Mouse (Mus musculus): ENCODE results near the gene Mcmbp. TPM values are rescaled to one million over a fixed set of nuclear protein-coding genes. Genes with fewer than 3 reads are reported as not detected.
A peak's percentile ranks its signal among the peaks of the same experiment; 100 is the strongest.

Gene Mcmbp
- total and polyA plus RNA-seq, 2 experiments from 2014 or later = 42.0 to 43.3 TPM

DNA sequence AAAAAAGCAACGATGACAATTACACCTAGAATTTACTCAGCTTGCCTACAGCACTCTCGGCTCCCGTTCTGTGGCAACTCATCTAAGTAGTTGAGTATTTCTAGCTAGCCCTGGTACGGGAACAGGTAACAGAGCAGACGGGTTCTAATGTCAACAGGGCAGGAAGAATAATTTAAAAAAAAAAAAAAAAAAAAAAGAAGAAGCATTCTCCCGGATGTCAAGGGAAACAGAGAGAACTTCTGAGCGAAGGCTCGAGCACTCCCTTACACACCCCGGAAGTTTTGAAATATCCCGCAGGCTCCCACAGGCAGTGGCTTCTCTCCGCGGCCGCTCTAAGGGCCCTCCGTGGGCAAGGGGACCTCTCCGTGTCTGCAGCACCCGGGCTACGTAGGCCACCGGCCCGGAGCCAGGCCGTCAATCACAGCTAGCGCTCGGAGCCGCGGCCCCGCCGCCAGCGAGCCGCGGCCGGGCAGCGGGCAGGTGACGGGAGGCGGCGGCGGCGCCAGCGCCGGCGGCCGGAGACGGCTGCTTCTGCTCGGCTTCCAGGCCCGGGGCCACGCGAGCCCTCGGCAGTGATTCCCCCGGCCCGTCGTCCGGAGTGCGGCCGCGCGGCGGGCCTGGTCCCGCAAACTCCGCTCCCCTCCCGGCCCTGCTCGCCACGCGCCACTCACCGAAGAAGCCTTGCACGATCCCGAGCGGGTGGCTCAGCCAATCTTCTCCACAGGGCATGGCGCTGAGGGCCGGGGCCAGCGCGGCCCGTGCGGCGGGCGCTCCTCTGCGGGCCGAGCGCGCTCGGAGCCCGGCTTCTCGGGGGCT, 625 bp downstream of the Mcmbp start:
- Histone ChIP-seq H3K27me3 (ENCODE audit: insufficient read depth, low read length) (no peaks in the 10 kb centered on the region), H3K9ac (peak overlapping the region; percentile 87), H3K4me1 (ENCODE audit: insufficient read depth) (peaks cover 19% of the 10 kb centered on the region), H3K4me3 (ENCODE audit: low read depth, low read length) (peak overlapping the region; percentile 99), H3K36me3 (ENCODE audit: insufficient read depth) (no peaks in the 10 kb centered on the region), H3K4me2 (ENCODE audit: low read depth) (peak overlapping the region; percentile 72), H3K27ac (ENCODE audit: low read depth, low read length) (peak overlapping the region; percentile 90), H3K9me3 (ENCODE audit: low read length) (no peaks in the 10 kb centered on the region)
- TF ChIP-seq CTCF (IDR thresholded peaks at IDR 0.05; ENCODE audit: low read depth) = no peak
- peak; percentile 31 for DNase-seq
- 1% methylated on average over 78 of the region's 80 CpGs for WGBS
- peak; percentile 36 for ATAC-seq

DNA sequence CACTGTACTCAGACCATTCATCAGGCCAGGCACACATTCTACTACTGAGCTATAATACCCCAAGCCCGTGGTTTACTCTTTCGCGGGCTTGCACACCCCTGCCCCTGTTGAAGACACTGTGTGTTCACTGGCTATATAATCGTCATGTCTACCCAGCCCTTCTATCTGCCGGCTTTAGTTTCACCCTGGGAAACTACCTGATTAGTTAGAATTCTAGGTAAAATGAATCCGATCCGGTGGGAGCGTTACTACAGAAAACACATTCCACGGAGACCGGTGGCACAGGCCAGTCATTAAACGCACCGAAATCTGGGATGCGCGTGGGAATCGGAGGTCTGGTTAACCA, 1.2 kb downstream of the Mcmbp start:
- Histone ChIP-seq H3K9me3 (ENCODE audit: low read length) (no peaks in the 10 kb centered on the region), H3K9ac (peak overlapping the region; percentile 87), H3K4me2 (ENCODE audit: low read depth) (peak overlapping the region; percentile 72), H3K27ac (ENCODE audit: low read depth, low read length) (no peak overlapping the region), H3K27me3 (ENCODE audit: insufficient read depth, low read length) (no peaks in the 10 kb centered on the region), H3K36me3 (ENCODE audit: insufficient read depth) (no peaks in the 10 kb centered on the region), H3K4me3 (ENCODE audit: low read depth, low read length) (peak overlapping the region; percentile 99), H3K4me1 (ENCODE audit: insufficient read depth) (peaks cover 15% of the 10 kb centered on the region)
- DNase-seq (peak; percentile 11), ATAC-seq (no peak)
- no peak for TF ChIP-seq CTCF (IDR thresholded peaks at IDR 0.05; ENCODE audit: low read depth)
- WGBS = 2% methylated on average over 15 of the region's 15 CpGs

DNA sequence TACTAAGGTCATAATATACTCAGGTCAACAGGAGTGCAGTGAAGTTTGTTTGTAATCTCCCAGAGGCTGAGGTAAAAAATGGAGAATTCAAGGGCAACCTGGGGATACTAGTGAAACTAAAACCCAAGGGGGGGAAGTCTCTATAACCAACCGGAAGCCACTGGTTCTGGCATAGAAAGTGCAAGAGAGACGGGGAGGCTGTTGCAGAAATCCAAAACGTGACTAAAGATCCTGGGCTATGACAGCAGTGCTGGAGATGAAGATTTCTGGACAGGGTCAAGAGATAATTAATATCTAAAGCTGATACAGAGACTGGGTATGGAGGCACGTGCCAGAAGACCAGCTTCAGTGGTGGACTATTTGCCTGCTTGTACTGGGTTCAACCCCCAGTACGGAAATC, 2.3 kb downstream of the Mcmbp start:
- ATAC-seq = no peak
- Histone ChIP-seq H3K27ac (ENCODE audit: low read depth, low read length) (no peak overlapping the region), H3K9ac (no peak overlapping the region), H3K4me1 (ENCODE audit: insufficient read depth) (peaks cover 15% of the 10 kb centered on the region; the same call in 1 of the 2 replicates), H3K27me3 (ENCODE audit: insufficient read depth, low read length) (no peaks in the 10 kb centered on the region), H3K9me3 (ENCODE audit: low read length) (no peaks in the 10 kb centered on the region), H3K4me3 (ENCODE audit: low read depth, low read length) (no peak overlapping the region), H3K36me3 (ENCODE audit: insufficient read depth) (no peaks in the 10 kb centered on the region), H3K4me2 (ENCODE audit: low read depth) (peak overlapping the region; percentile 72)
- no peak for TF ChIP-seq CTCF (IDR thresholded peaks at IDR 0.05; ENCODE audit: low read depth)
- DNase-seq = no peak
- 81% methylated on average over 5 of the region's 5 CpGs for WGBS

DNA sequence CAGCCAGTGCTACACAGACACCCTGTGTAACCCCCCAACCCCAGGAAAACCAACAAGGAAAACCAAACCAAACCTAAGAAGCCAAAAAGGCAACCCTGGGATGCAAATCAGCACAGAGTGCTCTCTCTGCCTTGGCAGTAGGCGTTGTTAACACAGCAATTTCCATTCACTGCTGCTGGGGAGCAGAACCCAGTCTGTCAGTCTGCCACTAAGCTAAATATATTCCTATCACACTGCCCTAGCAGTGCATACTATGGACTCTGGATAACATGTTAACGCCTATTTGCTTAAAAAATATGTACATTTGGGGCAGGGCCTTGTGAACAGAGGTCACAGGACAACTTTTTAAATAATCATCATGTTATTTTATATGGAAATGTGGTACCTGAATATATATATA, 8.7 kb downstream of the Mcmbp start:
- no peaks in the 10 kb centered on the region for H3K36me3 ChIP-seq (ENCODE audit: insufficient read depth)
- no peak overlapping the region for H3K4me2 ChIP-seq (ENCODE audit: low read depth)
- WGBS = 51% methylated on average over 2 of the region's 2 CpGs
- no peak overlapping the region for H3K9ac ChIP-seq
- 0 out of 2 replicates have a peak overlapping the region, but pooled peaks have one; percentile 37 for H3K27ac ChIP-seq (ENCODE audit: low read depth, low read length)
- DNase-seq = peak; percentile 22
- H3K4me3 ChIP-seq (ENCODE audit: low read depth, low read length) = no peak overlapping the region
- ATAC-seq = peak; percentile 51; the same call in 1 of the 2 replicates
- H3K9me3 ChIP-seq (ENCODE audit: low read length) = no peaks in the 10 kb centered on the region
- H3K4me1 ChIP-seq (ENCODE audit: insufficient read depth) = 0 out of 2 replicates have a peak, but pooled peaks cover 15% of the 10 kb centered on the region
- no peak for TF ChIP-seq CTCF (IDR thresholded peaks at IDR 0.05; ENCODE audit: low read depth)
- H3K27me3 ChIP-seq (ENCODE audit: insufficient read depth, low read length) = no peaks in the 10 kb centered on the region

DNA sequence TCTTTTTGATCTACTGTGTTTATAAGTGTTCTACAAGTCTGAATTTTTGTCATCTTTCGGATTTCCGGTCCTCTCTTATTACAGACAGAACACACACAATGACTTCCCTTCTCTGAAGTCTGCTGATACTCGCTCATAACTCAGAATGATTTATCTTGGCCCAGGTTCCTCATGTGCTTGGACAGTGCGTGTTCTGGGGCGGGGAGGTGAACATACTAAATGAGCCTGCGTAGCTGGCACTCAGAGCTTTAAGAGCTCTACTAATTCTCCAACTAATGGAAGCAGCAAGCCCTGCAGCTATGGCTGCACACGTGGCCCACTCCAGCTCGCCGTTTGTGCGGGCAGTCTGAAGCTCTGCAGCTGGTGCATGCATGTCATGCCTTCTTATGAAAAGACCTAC, 11.6 kb downstream of the Mcmbp start:
- no peak for ATAC-seq
- WGBS = 90% methylated on average over 10 of the region's 10 CpGs
- Histone ChIP-seq H3K27ac (ENCODE audit: low read depth, low read length) (no peak overlapping the region), H3K9ac (no peak overlapping the region), H3K4me3 (ENCODE audit: low read depth, low read length) (no peak overlapping the region), H3K36me3 (ENCODE audit: insufficient read depth) (no peaks in the 10 kb centered on the region), H3K9me3 (ENCODE audit: low read length) (no peaks in the 10 kb centered on the region), H3K4me1 (ENCODE audit: insufficient read depth) (peaks cover 20% of the 10 kb centered on the region), H3K27me3 (ENCODE audit: insufficient read depth, low read length) (no peaks in the 10 kb centered on the region), H3K4me2 (ENCODE audit: low read depth) (no peak overlapping the region)
- no peak for TF ChIP-seq CTCF (IDR thresholded peaks at IDR 0.05; ENCODE audit: low read depth)
- DNase-seq = no peak

DNA sequence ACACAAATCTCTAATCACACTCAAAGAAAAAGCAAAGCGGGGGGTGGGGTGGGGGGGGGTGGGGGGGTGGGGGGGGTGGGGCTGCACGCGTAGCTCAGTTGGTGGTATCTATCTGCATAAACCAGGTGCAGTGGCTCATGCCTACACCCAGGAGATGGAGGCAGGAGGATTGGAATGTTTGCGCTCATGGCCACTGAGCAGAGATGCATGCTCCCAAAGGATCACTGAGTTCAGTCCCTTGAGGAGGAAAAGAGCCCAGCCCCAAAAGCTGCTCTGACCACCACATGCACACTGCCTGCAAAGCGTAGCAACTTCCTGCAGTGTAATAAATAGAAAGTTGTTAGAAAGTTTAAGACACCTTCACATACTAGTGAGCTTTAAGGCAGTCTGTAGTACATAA, 12.6 kb downstream of the Mcmbp start:
- Histone ChIP-seq H3K27ac (ENCODE audit: low read depth, low read length) (no peak overlapping the region), H3K36me3 (ENCODE audit: insufficient read depth) (peaks cover 6% of the 10 kb centered on the region; the same call in 1 of the 2 replicates), H3K27me3 (ENCODE audit: insufficient read depth, low read length) (no peaks in the 10 kb centered on the region), H3K9me3 (ENCODE audit: low read length) (no peaks in the 10 kb centered on the region), H3K4me3 (ENCODE audit: low read depth, low read length) (no peak overlapping the region), H3K9ac (no peak overlapping the region), H3K4me1 (ENCODE audit: insufficient read depth) (peaks cover 20% of the 10 kb centered on the region), H3K4me2 (ENCODE audit: low read depth) (no peak overlapping the region)
- DNase-seq (no peak), ATAC-seq (no peak)
- 31% methylated on average over 5 of the region's 5 CpGs for WGBS
- no peak for TF ChIP-seq CTCF (IDR thresholded peaks at IDR 0.05; ENCODE audit: low read depth)

DNA sequence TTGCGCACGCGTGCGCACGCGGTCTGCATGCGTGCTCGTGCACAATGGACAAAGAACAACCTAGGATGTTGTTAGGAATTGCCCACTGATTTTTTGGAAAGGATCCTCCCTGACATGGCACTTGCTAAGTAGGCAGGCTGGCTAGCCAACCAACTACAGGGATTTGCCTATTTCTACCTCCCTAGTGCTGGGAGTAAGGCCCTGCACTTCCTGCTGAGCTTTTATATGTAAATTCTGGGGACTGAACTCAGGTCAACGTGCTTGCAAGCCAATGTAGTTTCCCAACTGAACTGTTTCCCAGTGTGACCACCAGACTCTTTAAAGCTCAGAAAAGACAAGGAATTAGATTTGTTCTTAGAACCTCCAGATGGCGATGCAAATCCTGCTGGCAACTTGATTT, 13.3 kb downstream of the Mcmbp start:
- H3K27me3 ChIP-seq (ENCODE audit: insufficient read depth, low read length) = no peaks in the 10 kb centered on the region
- TF ChIP-seq CTCF (IDR thresholded peaks at IDR 0.05; ENCODE audit: low read depth) = 0 out of 2 replicates have a peak, but pooled peaks have one; percentile 8
- 44% methylated on average over 10 of the region's 10 CpGs for WGBS
- no peak overlapping the region for H3K4me2 ChIP-seq (ENCODE audit: low read depth)
- peaks cover 19% of the 10 kb centered on the region for H3K4me1 ChIP-seq (ENCODE audit: insufficient read depth)
- peak overlapping the region; percentile 50; the same call in 1 of the 2 replicates for H3K27ac ChIP-seq (ENCODE audit: low read depth, low read length)
- H3K9ac ChIP-seq = no peak overlapping the region
- DNase-seq = peak; percentile 27
- no peak for ATAC-seq
- H3K4me3 ChIP-seq (ENCODE audit: low read depth, low read length) = no peak overlapping the region
- H3K36me3 ChIP-seq (ENCODE audit: insufficient read depth) = peaks cover 7% of the 10 kb centered on the region
- no peaks in the 10 kb centered on the region for H3K9me3 ChIP-seq (ENCODE audit: low read length)
